Mouse (Mus musculus) G1E (cell line): Measurements from ENCODE around the gene Clmp.

Experiments
- CTCF ChIP-seq: IDR thresholded peaks from 2 replicates; pipeline ENCODE4 v1.5.1; 2012; ENCODE audit warnings: low read depth, low read length, inconsistent platforms, mixed read lengths
- GATA1 ChIP-seq: IDR thresholded peaks from 2 replicates; pipeline ENCODE4 v1.6.1; 2012; ENCODE audit warnings: borderline replicate concordance, low read length, inconsistent platforms, mixed read lengths
- TAL1 ChIP-seq: conservative IDR thresholded peaks from 2 replicates; pipeline ENCODE4 v1.6.1; 2012; ENCODE audit warnings: low read depth, low read length, inconsistent platforms, mixed read lengths

- TF ChIP-seq CTCF (no peak), TAL1 (no peak), GATA1 (no peak)
Measured at GRCm38 (mm10) chr9:40783641-40784373, 98.0 kb downstream of the Clmp start.
